Mouse (Mus musculus): ENCODE results near the gene Ndufaf5.
"Not testable (repeated sequence)": the region's sequence is repeated elsewhere in the genome, so short reads cannot be mapped to it uniquely, and the experiment has no call there.

Ndufaf5 gene

GRCm38 (mm10) chr2:140170127-140170802 is at the start of gene Ndufaf5, which contains the start of gene Esf1:
Gene Ndufaf5 (plus strand): TSS chr2:140170649.
Gene Esf1 (minus strand): TSS chr2:140170564.
- in situ Hi-C loops (cut with MseI, MboI): no loop called here

DNA sequence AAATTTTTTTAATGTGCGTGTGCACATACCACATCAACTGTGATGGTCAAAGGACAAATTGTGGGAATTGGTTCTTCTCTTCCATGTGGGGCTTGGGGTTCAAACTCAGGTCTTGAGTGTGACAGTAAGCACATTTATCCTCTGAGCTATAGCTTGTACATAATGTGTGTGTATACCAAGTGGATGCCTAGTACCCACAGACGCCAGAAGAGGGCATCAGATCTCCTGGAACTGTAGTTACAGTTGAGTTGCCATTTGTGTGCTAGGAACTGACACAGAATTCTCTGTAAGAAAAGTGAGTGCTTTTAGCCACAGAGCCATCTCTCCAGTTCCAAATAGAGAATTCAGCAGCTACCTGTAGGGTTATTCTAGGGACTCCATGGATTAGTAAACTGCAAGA is 44.9 kb upstream of the Ndufaf5 start:
- in situ Hi-C loops (cut with MseI, MboI): no loop called here

DNA sequence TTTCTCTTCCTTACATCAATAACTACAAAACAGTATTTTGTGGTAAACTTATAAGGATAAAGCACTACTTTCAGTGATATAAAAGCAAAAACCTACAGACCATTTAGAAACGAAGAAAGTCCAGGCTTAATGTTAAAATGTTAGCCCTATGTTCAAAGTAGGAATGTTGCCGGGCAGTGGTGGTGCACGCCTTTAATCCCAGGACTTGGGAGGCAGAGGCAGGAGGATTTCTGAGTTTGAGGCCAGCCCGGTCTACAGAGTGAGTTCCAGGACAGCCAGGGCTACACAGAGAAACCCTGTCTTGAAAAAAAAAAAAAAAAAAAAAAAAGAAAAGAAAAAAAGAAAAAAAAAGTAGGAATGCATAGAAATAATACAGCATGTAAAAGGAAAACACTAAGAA is 18.7 kb upstream of the Ndufaf5 start, which contains the start of gene Gm17374:
Gm17374 (plus strand) TSS at position 301 of the 400 bp plus-strand sequence.
- in situ Hi-C loops (cut with MseI, MboI): not testable (repeated sequence)

DNA sequence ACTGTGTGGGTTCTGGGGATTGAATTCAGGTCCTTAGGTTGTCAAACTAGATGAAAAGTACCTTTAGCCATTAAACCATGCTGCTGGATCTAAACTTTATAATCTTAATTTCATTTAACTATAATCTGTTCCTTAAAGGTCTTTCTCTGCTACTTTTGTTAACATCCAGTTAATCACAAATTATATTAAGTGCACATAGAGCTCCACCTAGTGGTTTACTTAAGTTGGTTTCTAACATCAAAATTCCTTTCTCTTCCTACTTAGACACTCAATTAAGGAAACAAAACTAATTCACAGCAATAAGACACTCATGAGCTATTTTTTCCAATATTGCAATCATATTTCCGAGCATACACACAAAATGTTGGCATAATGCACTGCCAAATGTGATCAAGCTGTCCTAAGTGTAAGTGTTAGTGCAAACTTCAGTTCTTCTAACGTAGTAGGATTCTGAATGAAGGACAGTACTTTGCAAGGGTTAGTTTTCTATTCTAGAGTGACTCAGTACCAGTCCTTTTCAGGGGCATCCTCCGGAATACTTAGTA is 11.2 kb upstream of the Ndufaf5 start:
- in situ Hi-C loops (cut with MseI, MboI): no loop called here

DNA sequence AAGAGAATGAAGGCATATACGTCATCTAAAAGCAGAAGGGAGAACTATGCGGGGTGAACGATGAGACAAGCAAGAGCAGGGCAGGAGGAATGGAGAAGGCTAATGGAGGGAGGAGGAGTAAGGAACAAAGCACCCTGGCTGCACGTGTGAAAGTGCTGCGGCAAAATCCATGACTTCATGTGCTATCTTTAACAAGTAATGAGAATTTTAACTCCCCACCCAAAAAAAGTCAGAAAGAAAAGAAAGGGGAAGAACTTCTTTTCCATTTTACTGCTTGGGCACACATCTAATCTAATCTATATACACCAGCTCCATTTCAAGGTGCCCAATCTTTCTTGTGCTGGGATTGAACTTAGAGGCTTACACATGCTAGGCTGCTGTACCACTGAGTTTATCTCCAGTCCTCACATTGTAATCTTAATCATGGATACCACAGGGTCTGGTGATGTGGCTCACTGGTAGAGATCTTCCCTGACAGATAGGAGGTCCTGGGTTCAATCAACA is 7.0 kb upstream of the Ndufaf5 start:
- in situ Hi-C loops (cut with MseI, MboI): no loop called here

- in situ Hi-C loops (cut with MseI, MboI): no loop called here
Observed at GRCm38 (mm10) chr2:140169057-140169456, 1.4 kb upstream of the Ndufaf5 start.

DNA sequence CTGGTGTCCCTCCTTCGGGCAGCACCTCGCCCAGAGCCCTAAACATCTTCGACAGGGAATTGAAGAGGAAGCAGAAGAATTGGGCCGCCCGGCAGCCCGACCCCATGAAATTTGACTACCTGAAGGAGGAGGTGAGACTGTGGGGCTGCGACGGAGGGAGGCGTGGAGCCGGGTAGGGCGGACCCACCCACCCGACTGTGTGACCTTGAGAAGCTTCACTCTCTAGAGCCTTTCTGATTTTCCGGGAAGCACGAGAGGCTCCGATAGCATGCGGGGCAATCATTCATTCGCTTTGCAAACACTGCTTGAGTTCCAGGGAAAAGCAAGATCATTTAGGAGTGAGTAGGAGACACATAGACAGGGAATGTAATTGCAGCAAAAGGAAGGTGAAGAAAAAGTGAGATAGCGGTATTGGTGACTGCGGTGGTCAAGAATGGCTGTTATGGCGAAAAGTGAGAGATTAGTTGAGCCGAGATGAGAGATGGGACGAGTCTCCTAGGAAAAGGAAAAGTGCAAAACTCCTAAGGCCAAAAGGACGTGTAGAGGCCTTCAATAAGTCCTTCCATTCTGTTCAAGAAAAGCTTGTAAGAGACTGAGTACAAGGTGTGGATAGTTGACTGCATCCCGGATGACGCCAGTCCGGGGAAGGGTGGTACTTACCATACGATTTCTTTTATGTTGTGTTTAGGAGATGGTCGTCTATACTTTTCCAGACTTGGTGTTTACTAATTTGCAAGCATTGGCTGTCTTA is 529 bp downstream of the Ndufaf5 start:
- in situ Hi-C loops (cut with MseI, MboI): no loop called here

DNA sequence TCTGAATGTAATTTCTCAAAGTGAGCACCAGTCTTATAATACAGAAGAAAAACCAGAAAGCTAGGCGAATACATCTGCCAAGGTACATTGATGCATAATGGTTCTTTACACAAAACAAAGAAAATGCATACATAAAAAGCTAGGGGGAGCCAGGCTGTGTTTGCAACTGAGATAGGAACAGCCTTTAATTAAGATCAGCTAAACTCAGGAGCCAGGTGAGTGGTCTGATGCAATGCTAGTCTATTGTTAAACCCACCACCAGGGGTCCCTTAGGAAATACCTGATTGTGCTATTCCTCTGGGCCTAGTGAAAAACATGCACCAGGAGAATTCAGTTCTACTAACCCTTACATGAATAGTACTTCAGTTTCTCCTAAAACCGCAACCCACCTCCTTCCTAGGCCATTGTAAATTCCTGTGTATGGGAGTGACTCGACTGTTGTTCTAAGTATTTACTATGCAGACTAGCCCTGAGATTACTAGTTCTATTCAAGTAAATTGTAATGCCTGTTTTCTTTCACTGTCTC is 15.3 kb downstream of the Ndufaf5 start:
- in situ Hi-C loops (cut with MseI, MboI): not testable (repeated sequence)

DNA sequence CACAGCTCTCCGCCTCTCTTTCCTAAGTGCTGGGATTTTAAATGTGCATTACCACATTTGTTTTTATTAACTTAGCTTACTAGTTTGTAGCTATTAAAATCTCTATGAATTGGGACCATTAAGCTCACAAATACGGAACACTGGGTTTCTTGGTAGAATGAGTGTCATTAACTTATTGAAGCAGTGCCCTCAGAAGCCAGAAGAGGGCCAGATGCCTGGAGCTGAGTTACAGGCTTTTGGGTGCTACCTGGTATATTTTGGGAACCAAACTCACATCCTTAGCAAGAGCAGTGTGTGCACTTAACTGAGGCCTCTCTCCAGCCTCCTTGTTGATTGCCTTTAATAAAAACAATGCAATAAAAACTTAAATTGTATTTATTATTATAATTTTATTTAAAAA is 30.3 kb downstream of the Ndufaf5 start:
- in situ Hi-C loops (cut with MseI, MboI): no loop called here

- in situ Hi-C loops (cut with MseI, MboI): no loop called here
Observed at GRCm38 (mm10) chr2:140202573-140202972, 32.1 kb downstream of the Ndufaf5 start.

GRCm38 (mm10) chr2:140203756-140204155 is 33.3 kb downstream of the Ndufaf5 start:
- in situ Hi-C loops (cut with MseI, MboI): no loop called here

- in situ Hi-C loops (cut with MseI, MboI): no loop called here
Observed at GRCm38 (mm10) chr2:140214519-140215027, 44.1 kb downstream of the Ndufaf5 start.

DNA sequence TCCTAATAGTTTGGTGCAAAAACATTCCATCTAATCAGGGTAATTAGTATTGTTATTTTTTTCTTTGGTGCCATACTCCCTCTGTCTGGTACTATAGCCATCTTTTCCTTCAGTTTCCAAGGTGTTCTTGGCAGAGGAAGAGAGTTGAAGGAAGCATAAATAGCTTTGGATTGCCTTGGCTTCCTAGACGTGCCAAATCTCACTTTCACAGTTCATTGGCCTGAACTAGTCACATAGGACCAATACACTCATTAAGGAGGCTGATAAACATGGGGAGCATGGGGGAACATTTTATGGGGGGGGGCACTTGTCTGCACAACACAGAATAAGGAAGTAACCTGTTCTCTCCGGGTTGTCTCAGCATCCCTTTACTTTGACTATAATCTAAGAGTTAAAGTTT is 45.0 kb downstream of the Ndufaf5 start:
- in situ Hi-C loops (cut with MseI, MboI): no loop called here

DNA sequence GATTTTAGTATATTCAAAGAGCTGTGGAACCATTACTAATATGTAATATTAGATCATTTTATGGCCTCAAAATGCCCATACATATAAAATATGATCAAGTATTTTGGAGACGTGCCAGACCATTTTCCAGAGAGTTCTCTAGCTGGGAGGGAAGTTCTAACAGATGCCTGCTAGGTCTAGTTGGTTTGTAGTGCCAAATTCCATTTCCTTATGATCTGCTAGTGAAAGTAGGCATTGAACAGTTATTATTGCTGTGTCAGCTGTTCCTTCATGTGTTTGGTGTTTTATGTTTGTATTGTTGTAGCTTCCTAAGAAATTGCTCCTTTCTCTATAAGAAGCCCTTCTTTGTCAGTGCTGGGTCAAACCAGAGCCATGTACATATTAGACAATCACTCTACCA is 45.5 kb downstream of the Ndufaf5 start:
- in situ Hi-C loops (cut with MseI, MboI): no loop called here

- in situ Hi-C loops (cut with MseI, MboI): no loop called here
Observed at GRCm38 (mm10) chr2:140220325-140220724, 49.9 kb downstream of the Ndufaf5 start.

DNA sequence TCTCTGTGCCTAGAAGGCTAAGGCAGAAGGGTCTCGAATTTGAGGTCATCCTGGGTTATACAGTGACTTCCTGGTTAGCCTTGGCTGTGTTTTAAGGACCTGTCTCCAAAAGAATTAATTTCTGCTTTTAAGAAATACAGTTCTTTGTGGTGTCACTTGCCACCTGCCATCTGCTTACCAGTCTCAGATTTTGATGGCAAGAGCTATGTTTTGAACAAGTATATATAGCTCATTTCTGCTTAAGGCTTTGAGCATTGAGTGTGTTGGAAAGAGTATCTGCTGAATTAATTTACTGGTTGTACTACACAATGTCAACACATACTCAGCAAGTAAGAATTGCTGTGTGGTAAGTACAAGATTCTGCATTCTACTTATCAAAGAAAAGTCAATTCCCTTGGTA is 59.8 kb downstream of the Ndufaf5 start:
- in situ Hi-C loops (cut with MseI, MboI): no loop called here

GRCm38 (mm10) chr2:140237245-140237644 is 66.8 kb downstream of the Ndufaf5 start:
- in situ Hi-C loops (cut with MseI, MboI): no loop called here

DNA sequence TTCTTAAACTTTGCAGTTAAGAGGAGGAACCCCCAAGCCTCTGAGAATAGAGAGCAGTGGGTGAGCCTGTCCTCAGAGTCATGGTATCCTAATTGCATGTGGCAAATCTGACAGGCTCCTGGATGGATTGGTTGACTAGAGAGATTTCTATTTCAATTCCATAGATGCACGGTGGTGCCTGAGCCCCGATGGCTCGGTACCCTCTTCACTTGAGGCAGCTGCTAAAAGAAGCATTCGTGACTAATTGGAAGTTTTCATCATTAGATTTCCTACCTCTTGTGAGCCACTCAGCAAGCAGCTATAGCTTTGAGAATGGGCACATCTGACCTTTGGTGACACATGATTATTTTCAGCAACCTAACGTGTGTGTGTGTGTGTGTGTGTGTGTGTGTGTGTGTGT is 71.9 kb downstream of the Ndufaf5 start:
- in situ Hi-C loops (cut with MseI, MboI): no loop called here

DNA sequence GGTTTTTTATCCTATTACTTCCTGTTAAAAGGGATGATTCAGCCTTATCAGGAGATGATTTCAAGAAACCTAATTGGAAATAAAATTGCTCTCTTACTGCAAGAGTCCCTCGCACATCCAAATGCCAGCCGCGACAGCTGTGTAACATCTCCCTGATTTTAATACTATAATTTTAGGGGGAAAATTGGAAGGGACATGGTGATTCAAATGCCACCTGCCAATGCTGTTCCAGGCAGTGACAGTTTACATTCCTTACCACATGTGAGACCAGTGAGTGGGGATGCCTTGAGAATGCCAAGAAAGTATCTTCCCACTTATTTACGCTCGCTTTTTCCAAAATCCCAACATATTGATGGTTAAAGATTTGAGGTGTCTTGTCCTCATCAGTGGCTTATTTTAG is 72.7 kb downstream of the Ndufaf5 start:
- in situ Hi-C loops (cut with MseI, MboI): no loop called here

Measured in mouse trophoblast stem cell (cell line).